Mouse (Mus musculus) kidney, embryonic 14.5 days (tissue): ENCODE data around the gene Thbs1. TPM values are rescaled to one million over a fixed set of nuclear protein-coding genes. Genes with fewer than 3 reads are reported as not detected.

Experiments
- ATAC-seq: fragments of 200-750 bp; cut with Nextera tagmentation; 2 replicates; pipeline ENCODE4 v1.8.0; 2017; ENCODE audit warnings: moderate number of reproducible peaks, mild to moderate bottlenecking, moderate TSS enrichment, moderate library complexity; ENCODE audit not compliant: low FRiP score, low TSS enrichment
- H3K27ac ChIP-seq: fragments of 300-500 bp; sonication (generic); 2 replicates; pipeline ENCODE4 v1.5.1; 2014; ENCODE audit warnings: low read depth, mild to moderate bottlenecking, low read length, moderate library complexity, mixed read lengths
- H3K27me3 ChIP-seq: fragments of 300-500 bp; sonication (generic); 2 replicates; pipeline ENCODE4 v1.6.1; 2014; ENCODE audit warnings: mild to moderate bottlenecking, low read length; ENCODE audit not compliant: control insufficient read depth, insufficient read depth
- H3K36me3 ChIP-seq: fragments of 300-500 bp; sonication (generic); 2 replicates; pipeline ENCODE4 v1.6.1; 2014; ENCODE audit warnings: low read length, mixed read lengths; ENCODE audit not compliant: control insufficient read depth, insufficient read depth
- H3K4me1 ChIP-seq: fragments of 300-500 bp; sonication (generic); 2 replicates; pipeline ENCODE4 v1.6.1; 2014; ENCODE audit warnings: low read length, mixed read lengths; ENCODE audit not compliant: control insufficient read depth, insufficient read depth
- H3K4me2 ChIP-seq: fragments of 300-500 bp; sonication (generic); replicated peaks from 2 replicates; pipeline ENCODE4 v1.6.1; 2014; ENCODE audit warnings: low read depth, mild to moderate bottlenecking, low read length
- H3K4me3 ChIP-seq: fragments of 300-500 bp; sonication (generic); 2 replicates; pipeline ENCODE4 v1.5.1; 2014; ENCODE audit warnings: mild to moderate bottlenecking, low read length
- H3K9ac ChIP-seq: fragments of 300-500 bp; sonication (generic); 2 replicates; pipeline ENCODE4 v1.6.1; 2014; ENCODE audit warnings: low read depth, mild to moderate bottlenecking, low read length, moderate library complexity
- H3K9me3 ChIP-seq: fragments of 300-500 bp; sonication (generic); 2 replicates; pipeline ENCODE4 v1.6.1; 2016; ENCODE audit warnings: low read length; ENCODE audit not compliant: control insufficient read depth
- WGBS: fragments of 180-500 bp; shearing (Covaris S2); extraction: QIAGEN DNeasy Blood & Tissue Kit; methylation state at CpG from one replicate; pipeline ENCODE4 v1.1.7; 2014; 5-methylcytosine and 5-hydroxymethylcytosine counted together
- polyA plus RNA-seq: library from polyadenylated mRNA; unstranded; fragments of >200 nt; fragmentation: Nextera tagmentation; extraction: Ambion mirVana; gene quantifications from 2 replicates; pipeline ENCODE4 v1.2.1, GENCODE M21; 2014

Gene Thbs1
- polyA plus RNA-seq, 1 experiment from 2014 or later = 23.8 TPM

GRCm38 (mm10) chr2:118167731-118168130 is 56.1 kb downstream of the Thbs1 start:
- Histone ChIP-seq H3K4me2 (no peak overlapping the region), H3K36me3 (no peaks in the 10 kb centered on the region), H3K4me1 (0 out of 2 replicates have a peak, but pooled peaks cover 2% of the 10 kb centered on the region), H3K27me3 (no peaks in the 10 kb centered on the region), H3K4me3 (no peak overlapping the region), H3K27ac (no peak overlapping the region), H3K9me3 (peaks cover 5% of the 10 kb centered on the region; the same call in 1 of the 2 replicates), H3K9ac (no peak overlapping the region)
- WGBS = 82% methylated on average over 4 of the region's 4 CpGs
- ATAC-seq = no peak

GRCm38 (mm10) chr2:118168225-118168624 is 56.5 kb downstream of the Thbs1 start:
- Histone ChIP-seq H3K4me1 (0 out of 2 replicates have a peak, but pooled peaks cover 2% of the 10 kb centered on the region), H3K4me3 (no peak overlapping the region), H3K27me3 (no peaks in the 10 kb centered on the region), H3K9ac (no peak overlapping the region), H3K9me3 (peaks cover 5% of the 10 kb centered on the region; the same call in 1 of the 2 replicates), H3K27ac (no peak overlapping the region), H3K36me3 (no peaks in the 10 kb centered on the region), H3K4me2 (no peak overlapping the region)
- WGBS = 89% methylated on average over 1 of the region's 1 CpGs
- ATAC-seq = no peak

DNA sequence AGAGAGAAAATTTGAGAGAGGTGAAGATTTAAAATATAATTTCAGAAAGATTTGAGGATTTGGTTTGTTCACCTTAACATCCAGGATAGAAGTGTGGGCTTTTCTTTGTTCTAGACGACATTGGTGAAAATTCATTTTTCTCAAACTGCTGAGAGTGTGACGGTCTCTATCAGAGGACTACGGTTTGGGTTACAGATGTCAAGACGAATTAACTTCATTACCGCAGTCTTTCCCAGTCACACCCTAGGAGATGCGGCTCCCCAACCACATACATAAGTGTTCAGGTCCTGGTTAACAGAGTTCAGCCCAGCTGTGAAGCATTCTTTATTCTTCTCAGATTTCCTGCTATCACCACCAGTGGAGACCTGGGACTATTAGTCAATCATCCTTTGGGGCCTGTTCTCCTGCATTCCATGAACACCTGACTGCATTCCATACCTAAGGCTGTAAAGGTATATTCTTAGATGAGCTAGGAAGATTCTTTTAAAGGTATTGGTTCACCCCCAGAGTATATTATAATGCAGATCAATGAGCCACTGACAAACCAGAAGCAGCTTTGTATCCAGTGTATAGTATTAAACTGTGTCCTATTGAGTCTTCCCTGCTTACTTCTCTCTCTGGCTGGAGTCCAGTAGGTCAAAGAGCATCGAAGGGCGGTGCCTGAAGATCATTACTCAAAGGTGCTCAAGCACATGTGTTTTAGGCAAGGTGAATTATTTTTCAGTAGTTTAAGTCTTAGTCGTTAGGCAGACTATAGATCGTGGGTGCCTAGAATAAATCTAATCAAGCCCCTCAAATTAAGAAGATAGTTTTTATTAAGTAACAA is 63.1 kb downstream of the Thbs1 start:
- Histone ChIP-seq H3K27ac (no peak overlapping the region), H3K36me3 (no peaks in the 10 kb centered on the region), H3K4me2 (no peak overlapping the region), H3K4me3 (no peak overlapping the region), H3K9ac (no peak overlapping the region), H3K9me3 (peaks cover 5% of the 10 kb centered on the region; the same call in 1 of the 2 replicates), H3K4me1 (no peaks in the 10 kb centered on the region), H3K27me3 (no peaks in the 10 kb centered on the region)
- ATAC-seq = no peak
- WGBS = 79% methylated on average over 10 of the region's 10 CpGs

Other genes with a start within 250 kb of the Thbs1 start
- gene Fsip1, start 145.1 kb downstream of the Thbs1 start, polyA plus RNA-seq = 1.3 and 1.7 TPM in 2 replicates